Mouse (Mus musculus) lung, postnatal 0 days (tissue): ENCODE data around the gene Map3k14. TPM values are rescaled to one million over a fixed set of nuclear protein-coding genes. Genes with fewer than 3 reads are reported as not detected.
A peak's percentile ranks its signal among the peaks of the same experiment; 100 is the strongest.

ENCODE experiments used
- ATAC-seq: fragments of 200-750 bp; cut with Nextera tagmentation; 2 replicates; pipeline ENCODE4 v1.8.0; 2017; ENCODE audit warnings: moderate library complexity
- DNase-seq: peaks from one replicate; pipeline ENCODE4 v3.0.0-alpha.2; 2016; ENCODE audit warnings: low spot score
- H3K27ac ChIP-seq: fragments of 300-500 bp; sonication (generic); 2 replicates; pipeline ENCODE4 v1.5.1; 2014; ENCODE audit warnings: antibody characterized with exemption, mild to moderate bottlenecking, low read length, mixed read lengths
- H3K27me3 ChIP-seq: fragments of 300-500 bp; sonication (generic); replicated peaks from 2 replicates; pipeline ENCODE4 v1.6.1; 2014; ENCODE audit warnings: low read length, mixed read lengths; ENCODE audit not compliant: insufficient read depth
- H3K36me3 ChIP-seq: fragments of 300-500 bp; sonication (generic); 2 replicates; pipeline ENCODE4 v1.6.1; 2014; ENCODE audit warnings: low read length, mixed read lengths; ENCODE audit not compliant: insufficient read depth
- H3K4me1 ChIP-seq: fragments of 300-500 bp; sonication (generic); 2 replicates; pipeline ENCODE4 v1.6.1; 2014; ENCODE audit warnings: antibody characterized with exemption, low read depth, low read length, mixed read lengths; ENCODE audit not compliant: insufficient read depth
- H3K4me2 ChIP-seq: fragments of 300-500 bp; sonication (generic); replicated peaks from 2 replicates; pipeline ENCODE4 v1.6.1; 2014; ENCODE audit warnings: low read depth, mild to moderate bottlenecking, low read length, moderate library complexity, mixed read lengths
- H3K4me3 ChIP-seq: fragments of 300-500 bp; sonication (generic); 2 replicates; pipeline ENCODE4 v1.5.1; 2014; ENCODE audit warnings: low read depth, low read length
- H3K9ac ChIP-seq: fragments of 300-500 bp; sonication (generic); replicated peaks from 2 replicates; pipeline ENCODE4 v1.6.1; 2014; ENCODE audit warnings: low read depth, mild to moderate bottlenecking
- H3K9me3 ChIP-seq: fragments of 300-500 bp; sonication (generic); 2 replicates; pipeline ENCODE4 v1.6.1; 2016; ENCODE audit warnings: low read length, mixed read lengths
- CTCF ChIP-seq: IDR thresholded peaks from 2 replicates; pipeline ENCODE4 v1.5.1; 2016; ENCODE audit warnings: antibody characterized with exemption, mild to moderate bottlenecking
- EP300 ChIP-seq: IDR thresholded peaks from 2 replicates; pipeline ENCODE4 v1.6.1; 2016; ENCODE audit warnings: antibody characterized with exemption, mild to moderate bottlenecking, control low read depth
- WGBS: fragments of 180-500 bp; shearing (Covaris S2); extraction: QIAGEN DNeasy Blood & Tissue Kit; methylation state at CpG from one replicate; pipeline ENCODE4 v1.1.7; 2014; 5-methylcytosine and 5-hydroxymethylcytosine counted together
- polyA plus RNA-seq: library from polyadenylated mRNA; unstranded; fragments of >200 nt; fragmentation: Nextera tagmentation; extraction: Ambion mirVana; gene quantifications from 2 replicates; pipeline ENCODE4 v1.2.1, GENCODE M21; 2015

The Map3k14 gene
- polyA plus RNA-seq, 1 experiment from 2014 or later = 2.6 TPM

- peaks cover 25% of the 10 kb centered on the region; the same call in 1 of the 2 replicates for H3K36me3 ChIP-seq
- no peaks in the 10 kb centered on the region for H3K27me3 ChIP-seq
- no peak overlapping the region for H3K4me3 ChIP-seq
- DNase-seq (no peak), ATAC-seq (no peak)
- H3K9me3 ChIP-seq = no peaks in the 10 kb centered on the region
- 87% methylated on average over 6 of the region's 6 CpGs for WGBS
- no peak overlapping the region for H3K9ac ChIP-seq
- H3K27ac ChIP-seq = no peak overlapping the region
- no peak for TF ChIP-seq CTCF
- no peak for TF ChIP-seq EP300
- H3K4me2 ChIP-seq = no peak overlapping the region
- H3K4me1 ChIP-seq = peaks cover 2% of the 10 kb centered on the region; the same call in 1 of the 2 replicates
Measured at GRCm38 (mm10) chr11:103236431-103236830, 30.8 kb downstream of the Map3k14 start.

GRCm38 (mm10) chr11:103235702-103236101 is 31.6 kb downstream of the Map3k14 start:
- no peak overlapping the region for H3K4me2 ChIP-seq
- H3K36me3 ChIP-seq = peaks cover 25% of the 10 kb centered on the region
- H3K27me3 ChIP-seq = no peaks in the 10 kb centered on the region
- WGBS = 34% methylated on average over 11 of the region's 11 CpGs
- no peak for TF ChIP-seq CTCF
- TF ChIP-seq EP300 = no peak
- no peaks in the 10 kb centered on the region for H3K9me3 ChIP-seq
- H3K4me3 ChIP-seq = no peak overlapping the region
- peak; percentile 85 for ATAC-seq
- H3K27ac ChIP-seq = no peak overlapping the region
- H3K9ac ChIP-seq = no peak overlapping the region
- DNase-seq = peak; percentile 84
- H3K4me1 ChIP-seq = no peaks in the 10 kb centered on the region

GRCm38 (mm10) chr11:103234447-103234846 is 32.8 kb downstream of the Map3k14 start:
- ATAC-seq = no peak
- no peak for TF ChIP-seq EP300
- no peak for TF ChIP-seq CTCF
- Histone ChIP-seq H3K4me3 (no peak overlapping the region), H3K4me2 (no peak overlapping the region), H3K36me3 (peaks cover 34% of the 10 kb centered on the region), H3K27me3 (no peaks in the 10 kb centered on the region), H3K4me1 (no peaks in the 10 kb centered on the region), H3K9me3 (no peaks in the 10 kb centered on the region), H3K9ac (no peak overlapping the region), H3K27ac (no peak overlapping the region)
- WGBS = 46% methylated on average over 1 of the region's 1 CpGs
- no peak for DNase-seq

- WGBS = 27% methylated on average over 7 of the region's 7 CpGs
- Histone ChIP-seq H3K4me1 (no peaks in the 10 kb centered on the region), H3K36me3 (peaks cover 28% of the 10 kb centered on the region; the same call in 1 of the 2 replicates), H3K4me3 (no peak overlapping the region), H3K27ac (no peak overlapping the region), H3K4me2 (no peak overlapping the region), H3K9ac (no peak overlapping the region), H3K27me3 (no peaks in the 10 kb centered on the region), H3K9me3 (no peaks in the 10 kb centered on the region)
- DNase-seq = peak; percentile 91
- ATAC-seq = peak; percentile 31
- TF ChIP-seq EP300 (no peak), CTCF (peak; percentile 93)
Measured at GRCm38 (mm10) chr11:103232966-103233365, 34.3 kb downstream of the Map3k14 start.

GRCm38 (mm10) chr11:103231367-103231766 is 35.9 kb downstream of the Map3k14 start:
- 91% methylated on average over 7 of the region's 7 CpGs for WGBS
- no peak for DNase-seq
- H3K4me1 ChIP-seq = no peaks in the 10 kb centered on the region
- no peak for TF ChIP-seq CTCF
- TF ChIP-seq EP300 = no peak
- H3K4me2 ChIP-seq = no peak overlapping the region
- no peak overlapping the region for H3K9ac ChIP-seq
- H3K27ac ChIP-seq = no peak overlapping the region
- H3K36me3 ChIP-seq = peaks cover 22% of the 10 kb centered on the region; the same call in 1 of the 2 replicates
- H3K27me3 ChIP-seq = no peaks in the 10 kb centered on the region
- no peak for ATAC-seq
- no peak overlapping the region for H3K4me3 ChIP-seq
- H3K9me3 ChIP-seq = no peaks in the 10 kb centered on the region

- H3K4me3 ChIP-seq = no peak overlapping the region
Measured at GRCm38 (mm10) chr11:103230626-103231025, 36.6 kb downstream of the Map3k14 start.

GRCm38 (mm10) chr11:103229608-103230007 is 37.7 kb downstream of the Map3k14 start:
- Histone ChIP-seq H3K4me3 (no peak overlapping the region), H3K36me3 (peaks cover 29% of the 10 kb centered on the region), H3K9me3 (no peaks in the 10 kb centered on the region), H3K27me3 (no peaks in the 10 kb centered on the region), H3K4me2 (no peak overlapping the region), H3K27ac (no peak overlapping the region), H3K9ac (no peak overlapping the region), H3K4me1 (no peaks in the 10 kb centered on the region)
- peak; percentile 33 for TF ChIP-seq CTCF
- no peak for TF ChIP-seq EP300
- DNase-seq = no peak
- WGBS = 100% methylated on average over 2 of the region's 2 CpGs
- no peak for ATAC-seq

More at GRCm38 (mm10) chr11:103230626-103231025, 36.6 kb downstream of the Map3k14 start:
- H3K36me3 ChIP-seq = peaks cover 22% of the 10 kb centered on the region; the same call in 1 of the 2 replicates
- no peaks in the 10 kb centered on the region for H3K9me3 ChIP-seq
- ATAC-seq = no peak
- H3K27ac ChIP-seq = no peak overlapping the region
- WGBS = 84% methylated on average over 19 of the region's 19 CpGs
- TF ChIP-seq EP300 = no peak
- TF ChIP-seq CTCF = no peak
- H3K9ac ChIP-seq = no peak overlapping the region
- H3K4me2 ChIP-seq = no peak overlapping the region
- no peaks in the 10 kb centered on the region for H3K27me3 ChIP-seq
- H3K4me1 ChIP-seq = no peaks in the 10 kb centered on the region
- no peak for DNase-seq
